Mouse (Mus musculus): Measurements from ENCODE around the gene Vmn1r188. TPM values are rescaled to one million over a fixed set of nuclear protein-coding genes. Genes with fewer than 3 reads are reported as not detected.
"Not testable (repeated sequence)": the region's sequence is repeated elsewhere in the genome, so short reads cannot be mapped to it uniquely, and the experiment has no call there.

The Vmn1r188 gene
- not detected for polyA plus RNA-seq (2012; fragmentation: generic; extraction: Trizol)

GRCm38 (mm10) chr13:22084140-22084539, at the start of gene Vmn1r188:
Gene Vmn1r188, plus strand, starts transcription at chr13:22084440.
- H3ac ChIP-seq (ENCODE audit: control insufficient read depth, insufficient read length); H3K36me3 ChIP-seq (ENCODE audit: control insufficient read depth, insufficient read depth); H3K4me2 ChIP-seq (ENCODE audit: low read depth); H3K79me2 ChIP-seq (ENCODE audit: control insufficient read depth, insufficient read depth); H3K4me3 ChIP-seq; H3K27me3 ChIP-seq (ENCODE audit: control insufficient read depth, insufficient read depth, insufficient read length): not testable (repeated sequence)

DNA sequence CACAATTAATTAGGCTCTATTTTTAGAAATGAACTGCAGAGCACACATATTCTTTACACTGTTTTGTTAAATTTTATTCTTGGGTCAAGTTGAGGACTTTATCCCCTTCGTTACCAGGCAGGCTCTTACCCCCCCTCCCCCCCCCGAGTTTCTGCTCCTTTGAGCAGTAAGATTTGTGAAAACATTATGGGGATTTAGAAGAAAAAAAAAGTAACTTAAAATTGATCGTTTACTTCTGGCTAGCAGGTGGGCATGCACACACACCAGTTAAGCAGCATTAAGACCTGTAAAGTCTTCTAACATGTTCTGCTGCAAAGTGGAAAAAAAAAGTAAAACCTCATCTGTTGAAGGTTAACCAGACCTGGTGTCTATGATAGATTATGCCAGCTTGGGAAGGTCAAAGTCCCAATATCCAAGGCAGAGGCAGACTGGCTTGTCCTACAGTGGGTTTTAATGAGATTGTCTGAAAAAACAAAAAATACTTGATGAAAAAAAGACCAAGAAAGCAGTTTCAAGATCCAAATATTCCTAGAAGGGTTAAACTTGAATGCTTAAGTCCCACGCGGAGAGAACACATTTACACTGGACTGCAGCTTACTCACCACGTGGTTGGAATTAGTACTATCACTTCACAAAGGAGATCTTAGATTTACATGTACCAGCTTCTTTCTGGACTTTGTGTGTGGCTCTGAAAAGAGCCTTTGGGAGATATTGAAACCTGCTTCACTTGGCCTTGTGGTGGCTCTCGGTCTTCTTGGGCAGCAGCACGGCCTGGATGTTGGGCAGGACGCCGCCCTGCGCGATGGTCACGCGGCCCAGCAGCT, 49.6 kb upstream of the Vmn1r188 start:
- no peak for TF ChIP-seq CEBPB (IDR thresholded peaks at IDR 0.05; ENCODE audit: insufficient read depth, poor library complexity, severe bottlenecking)
- TF ChIP-seq USF1 (IDR thresholded peaks at IDR 0.05; ENCODE audit: low read depth): peak; percentile 55
- TF ChIP-seq MYOG (IDR thresholded peaks at IDR 0.05; ENCODE audit: control insufficient read depth in 1 of 3, insufficient read depth in 1 of 3, insufficient read length in 2 of 3, low read depth in 2 of 3): no peak
- peak; percentile 12 for TF ChIP-seq POLR2A (IDR thresholded peaks at IDR 0.05; ENCODE audit: insufficient read length, low read depth)
- no peak for TF ChIP-seq SRF (IDR thresholded peaks at IDR 0.05; ENCODE audit: control insufficient read depth, insufficient read length, low read depth)
- no peak for TF ChIP-seq TCF12 (IDR thresholded peaks at IDR 0.05; ENCODE audit: insufficient read depth, poor library complexity, severe bottlenecking)
- no peak overlapping the region for H3ac ChIP-seq (ENCODE audit: control insufficient read depth, insufficient read length)
- H3K79me2 ChIP-seq (ENCODE audit: control insufficient read depth, insufficient read depth): no peaks in the 10 kb centered on the region
- H3K36me3 ChIP-seq (ENCODE audit: control insufficient read depth, insufficient read depth): no peaks in the 10 kb centered on the region
- peak overlapping the region; percentile 41 for H3K4me3 ChIP-seq
- no peaks in the 10 kb centered on the region for H3K27me3 ChIP-seq (ENCODE audit: control insufficient read depth, insufficient read depth, insufficient read length)
- H3K4me2 ChIP-seq (ENCODE audit: low read depth): peak overlapping the region; percentile 96

GRCm38 (mm10) chr13:22035267-22036148, 48.7 kb upstream of the Vmn1r188 start, which contains the start of the genes Hist1h2ah and Hist1h2bk:
Gene Hist1h2ah, minus strand, starts transcription at chr13:22035568.
Gene Hist1h2bk, plus strand, starts transcription at chr13:22035870.
- peak; percentile 75 for TF ChIP-seq POLR2AphosphoS2 (IDR thresholded peaks at IDR 0.05; ENCODE audit: insufficient read length, low read depth)
- TF ChIP-seq E2F4 (IDR thresholded peaks at IDR 0.05; ENCODE audit: insufficient read depth): peak; percentile 97
- peak; percentile 73 for TF ChIP-seq POLR2A (IDR thresholded peaks at IDR 0.05; ENCODE audit: insufficient read length, low read depth)
- H3ac ChIP-seq (ENCODE audit: control insufficient read depth, insufficient read length); H3K36me3 ChIP-seq (ENCODE audit: control insufficient read depth, insufficient read depth); H3K79me2 ChIP-seq (ENCODE audit: control insufficient read depth, insufficient read depth); H3K27me3 ChIP-seq (ENCODE audit: control insufficient read depth, insufficient read depth, insufficient read length): not testable (repeated sequence)
- Histone ChIP-seq H3K4me3 (peak within 1 kb of the TSS; percentile 41), H3K4me2 (ENCODE audit: low read depth) (peak within 1 kb of the TSS; percentile 96)

GRCm38 (mm10) chr13:22036149-22036956, 47.9 kb upstream of the Vmn1r188 start:
- Histone ChIP-seq H3K4me3 (peak overlapping the region; percentile 41), H3K79me2 (ENCODE audit: control insufficient read depth, insufficient read depth) (no peaks in the 10 kb centered on the region), H3K36me3 (ENCODE audit: control insufficient read depth, insufficient read depth) (no peaks in the 10 kb centered on the region), H3K4me2 (ENCODE audit: low read depth) (peak overlapping the region; percentile 79), H3ac (ENCODE audit: control insufficient read depth, insufficient read length) (no peak overlapping the region), H3K27me3 (ENCODE audit: control insufficient read depth, insufficient read depth, insufficient read length) (no peaks in the 10 kb centered on the region)
- no peak for TF ChIP-seq USF1 (IDR thresholded peaks at IDR 0.05; ENCODE audit: low read depth)
- TF ChIP-seq REST (IDR thresholded peaks at IDR 0.05; ENCODE audit: insufficient read depth, insufficient read length): no peak
- no peak for TF ChIP-seq CEBPB (IDR thresholded peaks at IDR 0.05; ENCODE audit: insufficient read depth, poor library complexity, severe bottlenecking)
- no peak for TF ChIP-seq E2F4 (IDR thresholded peaks at IDR 0.05; ENCODE audit: insufficient read depth)
- no peak for TF ChIP-seq MAX (IDR thresholded peaks at IDR 0.05; ENCODE audit: low read depth)
- peak; percentile 34 for TF ChIP-seq POLR2AphosphoS2 (IDR thresholded peaks at IDR 0.05; ENCODE audit: insufficient read length, low read depth)
- no peak for TF ChIP-seq MYOG (IDR thresholded peaks at IDR 0.05; ENCODE audit: control insufficient read depth in 1 of 3, insufficient read depth in 1 of 3, insufficient read length in 2 of 3, low read depth in 2 of 3)

DNA sequence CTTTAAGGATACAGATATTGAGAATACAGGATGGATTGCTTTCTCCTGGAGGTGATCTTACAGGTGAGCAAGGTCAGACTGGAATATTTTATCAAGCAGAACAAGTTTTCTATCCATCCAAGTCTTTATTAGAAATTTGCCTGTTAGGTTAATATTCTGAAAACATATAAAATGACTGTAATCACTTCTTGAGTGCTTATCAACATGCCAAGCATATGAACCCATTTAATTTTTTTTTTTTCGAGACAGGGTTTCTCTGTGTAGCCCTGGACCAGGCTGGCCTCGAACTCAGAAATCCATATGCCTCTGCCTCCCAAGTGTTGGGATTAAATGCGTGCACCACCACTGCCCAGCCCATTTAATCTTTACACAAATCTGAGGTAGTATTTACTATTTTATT, 47.3 kb upstream of the Vmn1r188 start:
- H3K4me3 ChIP-seq: peak overlapping the region; percentile 41
- TF ChIP-seq TCF3 (IDR thresholded peaks at IDR 0.05; ENCODE audit: insufficient read length, low read depth): no peak
- TF ChIP-seq MYOD1 (IDR thresholded peaks at IDR 0.05; ENCODE audit: control insufficient read depth in 1 of 3, insufficient read length in 2 of 3, low read depth in 2 of 3): no peak
- TF ChIP-seq E2F4 (IDR thresholded peaks at IDR 0.05; ENCODE audit: insufficient read depth): no peak
- TF ChIP-seq CEBPB (IDR thresholded peaks at IDR 0.05; ENCODE audit: insufficient read depth, poor library complexity, severe bottlenecking): no peak
- no peak for TF ChIP-seq TCF12 (IDR thresholded peaks at IDR 0.05; ENCODE audit: insufficient read depth, poor library complexity, severe bottlenecking)
- no peak for TF ChIP-seq POLR2AphosphoS2 (IDR thresholded peaks at IDR 0.05; ENCODE audit: insufficient read length, low read depth)
- no peak for TF ChIP-seq POLR2A (IDR thresholded peaks at IDR 0.05; ENCODE audit: insufficient read length, low read depth)
- no peak for TF ChIP-seq MYOG (IDR thresholded peaks at IDR 0.05; ENCODE audit: control insufficient read depth in 1 of 3, insufficient read depth in 1 of 3, insufficient read length in 2 of 3, low read depth in 2 of 3)
- no peak for TF ChIP-seq REST (IDR thresholded peaks at IDR 0.05; ENCODE audit: insufficient read depth, insufficient read length)
- no peak for TF ChIP-seq MAX (IDR thresholded peaks at IDR 0.05; ENCODE audit: low read depth)
- no peak for TF ChIP-seq USF1 (IDR thresholded peaks at IDR 0.05; ENCODE audit: low read depth)
- H3K27me3 ChIP-seq (ENCODE audit: control insufficient read depth, insufficient read depth, insufficient read length): no peaks in the 10 kb centered on the region
- H3K36me3 ChIP-seq (ENCODE audit: control insufficient read depth, insufficient read depth): no peaks in the 10 kb centered on the region
- no peaks in the 10 kb centered on the region for H3K79me2 ChIP-seq (ENCODE audit: control insufficient read depth, insufficient read depth)
- no peak overlapping the region for H3ac ChIP-seq (ENCODE audit: control insufficient read depth, insufficient read length)
- peak overlapping the region; percentile 79 for H3K4me2 ChIP-seq (ENCODE audit: low read depth)
